Mouse (Mus musculus): ENCODE measurements at regions not wholly inside any gene's neighbourhood (a gene's known extent, or its start where the extent isn't known, plus 50 kb on each side); places are given as distances from the start of the nearest gene placed in this dataset.

GRCm38 (mm10) chr15:67571614-67572013 is 1070.9 kb upstream of the Lrrc6 start:
- TF ChIP-seq POLR2A (IDR thresholded peaks at IDR 0.05; ENCODE audit: borderline replicate concordance, low read depth, low read length) (no peak), CTCF (IDR thresholded peaks at IDR 0.05; ENCODE audit: low read depth, low read length) (no peak)
